Mouse (Mus musculus): Measurements from ENCODE around the gene Gjc1. TPM values are rescaled to one million over a fixed set of nuclear protein-coding genes. Genes with fewer than 3 reads are reported as not detected.

The Gjc1 gene
- polyA plus RNA-seq, 1 experiment from 2014 or later: 16.1 TPM

DNA sequence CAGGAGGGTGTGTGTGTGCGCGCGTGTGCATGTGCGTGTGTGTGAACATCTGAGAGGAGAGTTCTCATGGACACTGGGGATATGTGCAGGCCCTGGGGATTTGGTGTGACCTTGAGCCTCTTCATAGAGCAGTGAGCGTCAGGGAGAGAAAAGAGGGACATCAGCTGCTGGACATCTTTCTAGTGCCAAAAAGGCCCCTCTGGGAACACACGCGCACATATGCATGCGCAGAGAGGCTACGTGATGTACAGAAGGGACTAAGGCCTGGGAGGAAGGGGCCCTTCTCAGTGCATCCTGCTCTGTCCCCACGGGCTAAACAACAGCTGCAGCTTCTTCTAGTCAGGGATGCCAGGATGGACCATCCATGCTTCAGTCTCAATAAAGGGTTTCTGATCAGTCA, 14.7 kb upstream of the Gjc1 start:
- Histone ChIP-seq H3K27ac (ENCODE audit: low read depth, low read length) (no peak overlapping the region), H3K9ac (ENCODE audit: low read depth, low read length) (no peak overlapping the region), H3K4me3 (ENCODE audit: low read depth, low read length) (no peak overlapping the region), H3K36me3 (ENCODE audit: control insufficient read depth, insufficient read depth) (peaks cover 26% of the 10 kb centered on the region), H3K27me3 (replicated peaks; ENCODE audit: control insufficient read depth, insufficient read depth, low read length) (no peaks in the 10 kb centered on the region), H3K4me1 (replicated peaks; ENCODE audit: control insufficient read depth, insufficient read depth, low read length) (no peaks in the 10 kb centered on the region), H3K9me3 (ENCODE audit: control insufficient read depth) (no peaks in the 10 kb centered on the region), H3K4me2 (replicated peaks; ENCODE audit: low read depth) (no peak overlapping the region)
- no peak for ATAC-seq
- no peak for TF ChIP-seq CTCF (IDR thresholded peaks at IDR 0.05; ENCODE audit: low read depth)
- 80% methylated on average over 10 of the region's 10 CpGs for WGBS

DNA sequence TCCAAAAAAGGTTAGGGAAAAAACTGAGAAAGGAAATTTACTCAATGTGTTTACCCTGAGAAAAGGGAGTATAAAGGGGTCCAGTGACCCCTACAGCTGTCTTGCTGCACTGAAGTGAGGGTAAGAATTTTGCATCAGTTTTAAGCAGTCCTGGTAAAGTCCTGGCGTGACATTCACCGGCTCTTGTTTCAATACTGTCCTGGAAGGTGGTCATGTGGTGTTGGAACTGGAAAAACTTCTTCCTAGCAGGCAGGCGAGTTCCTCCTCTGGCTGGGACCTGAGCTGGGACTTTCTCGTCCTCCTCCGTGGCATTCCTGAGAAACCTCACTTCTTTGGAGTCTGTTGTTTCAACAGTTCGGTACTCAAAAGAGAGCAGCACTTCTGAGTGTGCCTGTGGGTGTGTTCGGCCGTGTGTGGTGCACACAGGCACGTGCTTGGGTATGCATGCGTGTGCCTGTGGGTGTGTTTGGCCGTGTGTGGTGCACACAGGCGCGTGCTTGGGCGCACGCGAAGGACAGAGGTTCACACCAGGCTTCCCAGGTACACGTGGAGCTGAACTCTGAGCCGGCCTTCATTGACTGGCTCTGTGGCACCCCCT, 13.3 kb upstream of the Gjc1 start:
- Histone ChIP-seq H3K27me3 (replicated peaks; ENCODE audit: control insufficient read depth, insufficient read depth, low read length) (no peaks in the 10 kb centered on the region), H3K27ac (ENCODE audit: low read depth, low read length) (no peak overlapping the region), H3K9ac (ENCODE audit: low read depth, low read length) (no peak overlapping the region), H3K4me2 (replicated peaks; ENCODE audit: low read depth) (no peak overlapping the region), H3K9me3 (ENCODE audit: control insufficient read depth) (no peaks in the 10 kb centered on the region), H3K36me3 (ENCODE audit: control insufficient read depth, insufficient read depth) (peaks cover 13% of the 10 kb centered on the region; the same call in 1 of the 2 replicates), H3K4me3 (ENCODE audit: low read depth, low read length) (no peak overlapping the region), H3K4me1 (replicated peaks; ENCODE audit: control insufficient read depth, insufficient read depth, low read length) (no peaks in the 10 kb centered on the region)
- 53% methylated on average over 18 of the region's 18 CpGs for WGBS
- 0 out of 2 replicates have a peak, but pooled peaks have one; percentile 17 for TF ChIP-seq CTCF (IDR thresholded peaks at IDR 0.05; ENCODE audit: low read depth)
- ATAC-seq: no peak

GRCm38 (mm10) chr11:102830276-102830675, 10.8 kb upstream of the Gjc1 start:
- H3K9me3 ChIP-seq (ENCODE audit: control insufficient read depth): no peaks in the 10 kb centered on the region
- no peak overlapping the region for H3K4me3 ChIP-seq (ENCODE audit: low read depth, low read length)
- no peak overlapping the region for H3K27ac ChIP-seq (ENCODE audit: low read depth, low read length)
- no peak overlapping the region for H3K9ac ChIP-seq (ENCODE audit: low read depth, low read length)
- ATAC-seq: no peak
- H3K36me3 ChIP-seq (ENCODE audit: control insufficient read depth, insufficient read depth): no peaks in the 10 kb centered on the region
- TF ChIP-seq CTCF (IDR thresholded peaks at IDR 0.05; ENCODE audit: low read depth): no peak
- 64% methylated on average over 4 of the region's 4 CpGs for WGBS
- no peaks in the 10 kb centered on the region for H3K27me3 ChIP-seq (replicated peaks; ENCODE audit: control insufficient read depth, insufficient read depth, low read length)
- no peak overlapping the region for H3K4me2 ChIP-seq (replicated peaks; ENCODE audit: low read depth)
- H3K4me1 ChIP-seq (replicated peaks; ENCODE audit: control insufficient read depth, insufficient read depth, low read length): no peaks in the 10 kb centered on the region

DNA sequence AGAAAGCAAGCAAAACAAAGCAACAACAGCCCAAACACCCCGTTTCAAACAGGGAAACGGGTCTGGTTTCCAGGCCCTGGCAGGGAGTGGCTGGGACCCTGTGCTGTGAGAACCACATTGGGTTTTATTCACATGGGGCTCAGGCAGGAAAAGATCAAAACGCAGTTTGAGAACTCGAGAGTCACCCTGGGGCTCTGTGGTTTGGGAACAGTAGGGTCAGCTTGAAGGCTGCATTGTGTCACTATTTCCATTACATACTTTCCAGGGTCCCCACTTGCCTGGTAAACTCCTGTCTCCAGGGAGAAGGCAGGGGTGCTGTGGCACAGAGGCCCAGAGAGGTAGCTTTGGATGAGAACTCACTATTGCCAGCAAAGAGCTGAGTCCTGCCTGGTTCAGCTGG, 7.6 kb upstream of the Gjc1 start:
- Histone ChIP-seq H3K4me3 (ENCODE audit: low read depth, low read length) (no peak overlapping the region), H3K9me3 (ENCODE audit: control insufficient read depth) (no peaks in the 10 kb centered on the region), H3K27me3 (replicated peaks; ENCODE audit: control insufficient read depth, insufficient read depth, low read length) (peaks cover 6% of the 10 kb centered on the region; the same call in 1 of the 2 replicates), H3K9ac (ENCODE audit: low read depth, low read length) (no peak overlapping the region), H3K36me3 (ENCODE audit: control insufficient read depth, insufficient read depth) (no peaks in the 10 kb centered on the region), H3K4me1 (replicated peaks; ENCODE audit: control insufficient read depth, insufficient read depth, low read length) (no peaks in the 10 kb centered on the region), H3K27ac (ENCODE audit: low read depth, low read length) (no peak overlapping the region), H3K4me2 (replicated peaks; ENCODE audit: low read depth) (no peak overlapping the region)
- no peak for TF ChIP-seq CTCF (IDR thresholded peaks at IDR 0.05; ENCODE audit: low read depth)
- 55% methylated on average over 4 of the region's 4 CpGs for WGBS
- no peak for ATAC-seq

- no peaks in the 10 kb centered on the region for H3K9me3 ChIP-seq (ENCODE audit: control insufficient read depth)
- TF ChIP-seq CTCF (IDR thresholded peaks at IDR 0.05; ENCODE audit: low read depth): no peak
- no peak for ATAC-seq
- no peaks in the 10 kb centered on the region for H3K4me1 ChIP-seq (replicated peaks; ENCODE audit: control insufficient read depth, insufficient read depth, low read length)
- H3K27ac ChIP-seq (ENCODE audit: low read depth, low read length): no peak overlapping the region
- no peaks in the 10 kb centered on the region for H3K36me3 ChIP-seq (ENCODE audit: control insufficient read depth, insufficient read depth)
- no peak overlapping the region for H3K4me3 ChIP-seq (ENCODE audit: low read depth, low read length)
- H3K4me2 ChIP-seq (replicated peaks; ENCODE audit: low read depth): no peak overlapping the region
- 90% methylated on average over 2 of the region's 2 CpGs for WGBS
- H3K27me3 ChIP-seq (replicated peaks; ENCODE audit: control insufficient read depth, insufficient read depth, low read length): peaks cover 8% of the 10 kb centered on the region; the same call in 1 of the 2 replicates
- no peak overlapping the region for H3K9ac ChIP-seq (ENCODE audit: low read depth, low read length)
Measured at GRCm38 (mm10) chr11:102826476-102826875, 7.0 kb upstream of the Gjc1 start.

DNA sequence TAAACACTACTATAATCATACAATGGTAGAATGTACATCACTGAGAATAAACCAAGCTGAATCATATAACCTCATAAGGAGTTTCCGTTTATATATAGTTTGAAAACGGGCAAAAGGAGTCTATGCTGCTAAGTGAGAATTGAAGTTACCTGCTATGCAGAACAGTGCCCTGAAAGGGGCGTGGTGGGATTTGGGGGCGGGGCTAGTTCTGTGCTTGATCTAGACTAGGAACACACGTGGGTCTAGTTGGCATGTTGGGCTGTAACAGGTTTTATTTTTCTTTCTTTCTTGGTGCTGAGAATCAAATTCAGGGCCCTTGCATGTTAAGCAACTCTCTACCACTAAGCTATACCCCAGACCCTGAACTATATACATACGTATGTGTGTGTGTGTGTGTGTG, 1.7 kb upstream of the Gjc1 start:
- H3K4me2 ChIP-seq (replicated peaks; ENCODE audit: low read depth): no peak overlapping the region
- no peak for ATAC-seq
- H3K4me3 ChIP-seq (ENCODE audit: low read depth, low read length): no peak overlapping the region
- peaks cover 40% of the 10 kb centered on the region for H3K27me3 ChIP-seq (replicated peaks; ENCODE audit: control insufficient read depth, insufficient read depth, low read length)
- no peak overlapping the region for H3K27ac ChIP-seq (ENCODE audit: low read depth, low read length)
- no peaks in the 10 kb centered on the region for H3K36me3 ChIP-seq (ENCODE audit: control insufficient read depth, insufficient read depth)
- no peak overlapping the region for H3K9ac ChIP-seq (ENCODE audit: low read depth, low read length)
- TF ChIP-seq CTCF (IDR thresholded peaks at IDR 0.05; ENCODE audit: low read depth): no peak
- H3K9me3 ChIP-seq (ENCODE audit: control insufficient read depth): no peaks in the 10 kb centered on the region
- WGBS: 43% methylated on average over 6 of the region's 6 CpGs
- H3K4me1 ChIP-seq (replicated peaks; ENCODE audit: control insufficient read depth, insufficient read depth, low read length): no peaks in the 10 kb centered on the region

- no peaks in the 10 kb centered on the region for H3K4me1 ChIP-seq (replicated peaks; ENCODE audit: control insufficient read depth, insufficient read depth, low read length)
- no peaks in the 10 kb centered on the region for H3K9me3 ChIP-seq (ENCODE audit: control insufficient read depth)
- 35% methylated on average over 3 of the region's 3 CpGs for WGBS
- no peaks in the 10 kb centered on the region for H3K36me3 ChIP-seq (ENCODE audit: control insufficient read depth, insufficient read depth)
- ATAC-seq: no peak
- H3K4me3 ChIP-seq (ENCODE audit: low read depth, low read length): no peak overlapping the region
- TF ChIP-seq CTCF (IDR thresholded peaks at IDR 0.05; ENCODE audit: low read depth): no peak
- no peak overlapping the region for H3K4me2 ChIP-seq (replicated peaks; ENCODE audit: low read depth)
- H3K9ac ChIP-seq (ENCODE audit: low read depth, low read length): no peak overlapping the region
- no peak overlapping the region for H3K27ac ChIP-seq (ENCODE audit: low read depth, low read length)
- H3K27me3 ChIP-seq (replicated peaks; ENCODE audit: control insufficient read depth, insufficient read depth, low read length): peaks cover 40% of the 10 kb centered on the region
Measured at GRCm38 (mm10) chr11:102820432-102820831, 932 bp upstream of the Gjc1 start.
